Mouse (Mus musculus): ENCODE measurements around the gene Oaz3. TPM values are rescaled to one million over a fixed set of nuclear protein-coding genes. Genes with fewer than 3 reads are reported as not detected.

Gene Oaz3
- polyA plus RNA-seq, 1 experiment from 2014 or later: not detected

- 96% methylated on average over 16 of the region's 16 CpGs for WGBS
- Histone ChIP-seq H3K4me3 (ENCODE audit: low read depth, low read length) (no peak overlapping the region), H3K4me1 (ENCODE audit: control insufficient read depth, insufficient read depth, low read length) (no peaks in the 10 kb centered on the region), H3K9me3 (ENCODE audit: control insufficient read depth, low read length) (no peaks in the 10 kb centered on the region), H3K9ac (ENCODE audit: low read depth, low read length) (no peak overlapping the region), H3K36me3 (ENCODE audit: control insufficient read depth, insufficient read depth, low read length) (no peaks in the 10 kb centered on the region), H3K4me2 (ENCODE audit: low read depth, low read length) (no peak overlapping the region), H3K27ac (replicated peaks; ENCODE audit: low read depth, low read length) (no peak overlapping the region), H3K27me3 (replicated peaks; ENCODE audit: control insufficient read depth, insufficient read depth, low read length) (no peaks in the 10 kb centered on the region)
- no peak for DNase-seq (ENCODE audit: low spot score)
- ATAC-seq (ENCODE audit: low read depth): no peak
These were observed 54.3 kb downstream of the Oaz3 start for GRCm38 (mm10) chr3:94389420-94389819.

- Histone ChIP-seq H3K27ac (replicated peaks; ENCODE audit: low read depth, low read length) (no peak overlapping the region), H3K4me2 (ENCODE audit: low read depth, low read length) (no peak overlapping the region), H3K27me3 (replicated peaks; ENCODE audit: control insufficient read depth, insufficient read depth, low read length) (no peaks in the 10 kb centered on the region), H3K4me3 (ENCODE audit: low read depth, low read length) (no peak overlapping the region), H3K36me3 (ENCODE audit: control insufficient read depth, insufficient read depth, low read length) (no peaks in the 10 kb centered on the region), H3K9ac (ENCODE audit: low read depth, low read length) (no peak overlapping the region), H3K9me3 (ENCODE audit: control insufficient read depth, low read length) (no peaks in the 10 kb centered on the region), H3K4me1 (ENCODE audit: control insufficient read depth, insufficient read depth, low read length) (no peaks in the 10 kb centered on the region)
- DNase-seq (ENCODE audit: low spot score): no peak
- no peak for ATAC-seq (ENCODE audit: low read depth)
- WGBS: 81% methylated on average over 5 of the region's 5 CpGs
These were observed 55.7 kb downstream of the Oaz3 start for GRCm38 (mm10) chr3:94388047-94388446.

GRCm38 (mm10) chr3:94387391-94387790 lies 56.3 kb downstream of the Oaz3 start:
- H3K4me2 ChIP-seq (ENCODE audit: low read depth, low read length): no peak overlapping the region
- no peaks in the 10 kb centered on the region for H3K36me3 ChIP-seq (ENCODE audit: control insufficient read depth, insufficient read depth, low read length)
- H3K9me3 ChIP-seq (ENCODE audit: control insufficient read depth, low read length): no peaks in the 10 kb centered on the region
- H3K4me1 ChIP-seq (ENCODE audit: control insufficient read depth, insufficient read depth, low read length): no peaks in the 10 kb centered on the region
- no peak for DNase-seq (ENCODE audit: low spot score)
- WGBS: 89% methylated on average over 9 of the region's 10 CpGs
- ATAC-seq (ENCODE audit: low read depth): no peak
- no peak overlapping the region for H3K4me3 ChIP-seq (ENCODE audit: low read depth, low read length)
- no peak overlapping the region for H3K9ac ChIP-seq (ENCODE audit: low read depth, low read length)
- H3K27ac ChIP-seq (replicated peaks; ENCODE audit: low read depth, low read length): no peak overlapping the region
- no peaks in the 10 kb centered on the region for H3K27me3 ChIP-seq (replicated peaks; ENCODE audit: control insufficient read depth, insufficient read depth, low read length)

GRCm38 (mm10) chr3:94386671-94387070 lies 57.0 kb downstream of the Oaz3 start:
- WGBS: 64% methylated on average over 4 of the region's 4 CpGs
- DNase-seq (ENCODE audit: low spot score) (no peak), ATAC-seq (ENCODE audit: low read depth) (no peak)
- Histone ChIP-seq H3K27ac (replicated peaks; ENCODE audit: low read depth, low read length) (no peak overlapping the region), H3K36me3 (ENCODE audit: control insufficient read depth, insufficient read depth, low read length) (no peaks in the 10 kb centered on the region), H3K4me1 (ENCODE audit: control insufficient read depth, insufficient read depth, low read length) (no peaks in the 10 kb centered on the region), H3K9ac (ENCODE audit: low read depth, low read length) (no peak overlapping the region), H3K9me3 (ENCODE audit: control insufficient read depth, low read length) (no peaks in the 10 kb centered on the region), H3K4me2 (ENCODE audit: low read depth, low read length) (no peak overlapping the region), H3K27me3 (replicated peaks; ENCODE audit: control insufficient read depth, insufficient read depth, low read length) (no peaks in the 10 kb centered on the region), H3K4me3 (ENCODE audit: low read depth, low read length) (no peak overlapping the region)

- no peak for DNase-seq (ENCODE audit: low spot score)
- H3K4me1 ChIP-seq (ENCODE audit: control insufficient read depth, insufficient read depth, low read length): no peaks in the 10 kb centered on the region
- ATAC-seq (ENCODE audit: low read depth): no peak
- WGBS: 57% methylated on average over 3 of the region's 3 CpGs
- no peak overlapping the region for H3K27ac ChIP-seq (replicated peaks; ENCODE audit: low read depth, low read length)
- no peaks in the 10 kb centered on the region for H3K36me3 ChIP-seq (ENCODE audit: control insufficient read depth, insufficient read depth, low read length)
- H3K9ac ChIP-seq (ENCODE audit: low read depth, low read length): no peak overlapping the region
- H3K9me3 ChIP-seq (ENCODE audit: control insufficient read depth, low read length): no peaks in the 10 kb centered on the region
- no peak overlapping the region for H3K4me3 ChIP-seq (ENCODE audit: low read depth, low read length)
- H3K27me3 ChIP-seq (replicated peaks; ENCODE audit: control insufficient read depth, insufficient read depth, low read length): no peaks in the 10 kb centered on the region
- no peak overlapping the region for H3K4me2 ChIP-seq (ENCODE audit: low read depth, low read length)
These were observed 60.2 kb downstream of the Oaz3 start for GRCm38 (mm10) chr3:94383476-94383875.

Other genes starting within 250 kb of the Oaz3 start
- not detected in 2 replicates for gene Gm5286, start 247.2 kb downstream of the Oaz3 start, polyA plus RNA-seq (2014; fragmentation: Nextera tagmentation; extraction: Ambion mirVana)
- gene Gm4778, start 179.9 kb downstream of the Oaz3 start, polyA plus RNA-seq (2014; fragmentation: Nextera tagmentation; extraction: Ambion mirVana): not detected in 2 replicates
- 12.2 and 14.9 TPM in 2 replicates for gene Them4, start 133.8 kb downstream of the Oaz3 start, polyA plus RNA-seq (2014; fragmentation: Nextera tagmentation; extraction: Ambion mirVana)
- gene Them5, start 101.8 kb downstream of the Oaz3 start, polyA plus RNA-seq (2014; fragmentation: Nextera tagmentation; extraction: Ambion mirVana): 20.3 and 26.2 TPM in 2 replicates
- gene C2cd4d, start 81.5 kb downstream of the Oaz3 start, polyA plus RNA-seq (2014; fragmentation: Nextera tagmentation; extraction: Ambion mirVana): 2.1 and 2.9 TPM in 2 replicates
- 2.5 and 2.8 TPM in 2 replicates for gene Rorc, start 71.1 kb downstream of the Oaz3 start, polyA plus RNA-seq (2014; fragmentation: Nextera tagmentation; extraction: Ambion mirVana)
- 0.07 and 0.08 TPM in 2 replicates for gene Lingo4, start 45.4 kb downstream of the Oaz3 start, polyA plus RNA-seq (2014; fragmentation: Nextera tagmentation; extraction: Ambion mirVana)
- gene Tdrkh, start 30.6 kb downstream of the Oaz3 start, polyA plus RNA-seq (2014; fragmentation: Nextera tagmentation; extraction: Ambion mirVana): 8.9 and 9.7 TPM in 2 replicates
- 52.4 and 59.4 TPM in 2 replicates for gene Mrpl9, start 597 bp downstream of the Oaz3 start, polyA plus RNA-seq (2014; fragmentation: Nextera tagmentation; extraction: Ambion mirVana)
- 8.8 and 9.0 TPM in 2 replicates for gene Celf3, start 34.4 kb upstream of the Oaz3 start, polyA plus RNA-seq (2014; fragmentation: Nextera tagmentation; extraction: Ambion mirVana)
- gene Riiad1, start 36.4 kb upstream of the Oaz3 start, polyA plus RNA-seq (2014; fragmentation: Nextera tagmentation; extraction: Ambion mirVana): 5.5 and 17.2 TPM in 2 replicates
- 33.6 and 33.9 TPM in 2 replicates for gene Snx27, start 138.8 kb upstream of the Oaz3 start, polyA plus RNA-seq (2014; fragmentation: Nextera tagmentation; extraction: Ambion mirVana)
- gene Gm10972, start 199.2 kb upstream of the Oaz3 start, polyA plus RNA-seq (2014; fragmentation: Nextera tagmentation; extraction: Ambion mirVana): not detected in 2 replicates
- gene Tuft1, start 215.0 kb upstream of the Oaz3 start, polyA plus RNA-seq (2014; fragmentation: Nextera tagmentation; extraction: Ambion mirVana): 10.6 TPM in 2 replicates
- gene Selenbp2, start 249.6 kb upstream of the Oaz3 start, polyA plus RNA-seq (2014; fragmentation: Nextera tagmentation; extraction: Ambion mirVana): 0.32 and 0.97 TPM in 2 replicates

All from embryonic facial prominence, embryonic 14.5 days (tissue).